8 mouse cellular contexts compared by ENCODE assay signal in the genomic region with DNA sequence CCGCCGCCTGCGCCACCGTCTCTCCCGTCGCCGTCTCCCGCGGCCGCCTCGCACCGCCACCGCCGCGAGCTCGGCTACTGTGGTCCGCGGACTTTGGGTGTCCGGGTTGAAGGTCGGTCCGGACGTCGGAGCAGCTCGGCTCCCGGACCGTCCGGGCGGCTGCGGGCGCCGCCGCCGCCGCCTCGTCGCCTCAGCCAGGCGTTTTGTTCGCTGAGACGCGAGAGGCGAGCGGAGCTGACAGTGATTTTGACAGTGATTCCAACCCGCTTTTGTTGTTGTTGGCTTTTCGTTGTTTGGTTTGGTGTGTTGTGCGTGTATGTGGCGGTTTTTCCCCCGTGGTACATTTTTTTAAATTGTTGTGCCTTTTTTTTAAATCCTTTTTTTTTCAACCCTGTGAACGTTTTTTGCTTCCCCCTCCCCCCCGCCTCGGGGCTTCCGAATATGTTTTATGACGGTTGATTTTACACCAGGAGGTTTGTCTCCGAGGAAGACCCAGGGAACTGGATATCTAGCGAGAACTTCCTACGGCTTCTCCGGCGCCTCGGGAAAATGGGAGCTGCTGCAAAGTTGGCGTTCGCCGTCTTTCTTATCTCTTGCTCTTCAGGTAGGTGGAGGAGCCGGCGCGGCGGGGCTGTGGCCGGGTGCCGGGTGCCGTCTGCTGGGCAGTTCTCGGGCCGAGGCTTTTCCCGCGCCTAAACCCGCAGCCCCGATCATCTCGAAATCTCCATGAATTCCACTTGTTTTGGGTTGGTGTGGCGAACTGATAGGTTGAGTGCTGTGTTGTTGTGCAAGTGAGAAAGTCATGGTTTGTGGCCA. TPM values are rescaled to one million over a fixed set of nuclear protein-coding genes. Genes with fewer than 3 reads are reported as not detected.
DNase-seq lines count a peak whose midpoint lies in the region; ATAC-seq and TF ChIP-seq lines count a peak whose summit lies in the region.

No protein-coding gene starts in this region.

- no peaks in the 10 kb centered on the region for H3K36me3 ChIP-seq in embryonic facial prominence, embryonic 13.5 days
- no peaks in the 10 kb centered on the region for H3K36me3 ChIP-seq in heart, embryonic 11.5 days (ENCODE audit: control insufficient read depth, insufficient read depth, low read length)
- no peaks in the 10 kb centered on the region for H3K36me3 ChIP-seq in kidney, embryonic 15.5 days
- no peaks in the 10 kb centered on the region for H3K36me3 ChIP-seq in liver, embryonic 13.5 days
- H3K36me3 ChIP-seq in neural tube, embryonic 11.5 days (ENCODE audit: control insufficient read depth, insufficient read depth, low read length) = no peaks in the 10 kb centered on the region
- no peaks in the 10 kb centered on the region for H3K36me3 ChIP-seq in testis, adult 2 months (ENCODE audit: control insufficient read depth, insufficient read depth, low read length)

- peak overlapping the region; percentile 74 for H3K4me2 ChIP-seq in embryonic facial prominence, embryonic 13.5 days
- H3K4me2 ChIP-seq in heart, embryonic 11.5 days = peak overlapping the region; percentile 63
- H3K4me2 ChIP-seq in kidney, embryonic 15.5 days = peak overlapping the region; percentile 78
- H3K4me2 ChIP-seq in liver, embryonic 13.5 days = peak overlapping the region; percentile 86
- peak overlapping the region; percentile 65 for H3K4me2 ChIP-seq in neural tube, embryonic 11.5 days (ENCODE audit: low read depth)

- H3K4me3 ChIP-seq in embryonic facial prominence, embryonic 13.5 days = peak overlapping the region; percentile 84
- peak overlapping the region; percentile 84 for H3K4me3 ChIP-seq in heart, embryonic 11.5 days (ENCODE audit: low read depth, low read length)
- peak overlapping the region; percentile 90 for H3K4me3 ChIP-seq in kidney, embryonic 15.5 days (replicated peaks)
- peak overlapping the region; percentile 73 for H3K4me3 ChIP-seq in liver, embryonic 13.5 days (replicated peaks)
- H3K4me3 ChIP-seq in neural tube, embryonic 11.5 days (ENCODE audit: low read depth, low read length) = peak overlapping the region; percentile 84
- H3K4me3 ChIP-seq in testis, adult 2 months (ENCODE audit: control insufficient read depth, low read depth, low read length) = peak overlapping the region; percentile 99

- TF ChIP-seq CTCF in testis, adult 2 months (IDR thresholded peaks at IDR 0.05; ENCODE audit: control insufficient read depth, insufficient read depth, insufficient replicate concordance, low read depth, low read length) = no peak

- H3K9ac ChIP-seq in embryonic facial prominence, embryonic 13.5 days = peak overlapping the region; percentile 95
- H3K9ac ChIP-seq in heart, embryonic 11.5 days (ENCODE audit: low read depth, low read length) = peak overlapping the region; percentile 93
- peak overlapping the region; percentile 88 for H3K9ac ChIP-seq in kidney, embryonic 15.5 days
- peak overlapping the region; percentile 72 for H3K9ac ChIP-seq in liver, embryonic 13.5 days
- H3K9ac ChIP-seq in neural tube, embryonic 11.5 days (ENCODE audit: low read length) = peak overlapping the region; percentile 94

- peak; percentile 49 to 51 for DNase-seq in B cell, adult 2 months
- peak; percentile 4 to 12 for DNase-seq in adrenal gland, postnatal 4 days (ENCODE audit: low spot score in 2 of 2)
- peak; percentile 40 for DNase-seq in liver, embryonic 13.5 days
- peak; percentile 59 for DNase-seq in neural tube, embryonic 11.5 days (ENCODE audit: low spot score)

- H3K27me3 ChIP-seq in embryonic facial prominence, embryonic 13.5 days = no peaks in the 10 kb centered on the region
- no peaks in the 10 kb centered on the region for H3K27me3 ChIP-seq in heart, embryonic 11.5 days (ENCODE audit: control insufficient read depth, insufficient read depth, low read length)
- no peaks in the 10 kb centered on the region for H3K27me3 ChIP-seq in kidney, embryonic 15.5 days
- H3K27me3 ChIP-seq in liver, embryonic 13.5 days = peaks cover 52% of the 10 kb centered on the region
- H3K27me3 ChIP-seq in neural tube, embryonic 11.5 days (ENCODE audit: control insufficient read depth, insufficient read depth, low read length) = no peaks in the 10 kb centered on the region
- H3K27me3 ChIP-seq in testis, adult 2 months (ENCODE audit: control insufficient read depth, insufficient read depth, low read length) = no peaks in the 10 kb centered on the region

- no peaks in the 10 kb centered on the region for H3K9me3 ChIP-seq in embryonic facial prominence, embryonic 13.5 days
- no peaks in the 10 kb centered on the region for H3K9me3 ChIP-seq in heart, embryonic 11.5 days (replicated peaks; ENCODE audit: control insufficient read depth, low read length)
- no peaks in the 10 kb centered on the region for H3K9me3 ChIP-seq in kidney, embryonic 15.5 days (replicated peaks)
- H3K9me3 ChIP-seq in liver, embryonic 13.5 days (replicated peaks) = no peaks in the 10 kb centered on the region
- no peaks in the 10 kb centered on the region for H3K9me3 ChIP-seq in neural tube, embryonic 11.5 days (ENCODE audit: control insufficient read depth, low read length)

- peaks cover 12% of the 10 kb centered on the region for H3K4me1 ChIP-seq in embryonic facial prominence, embryonic 13.5 days
- peaks cover 8% of the 10 kb centered on the region for H3K4me1 ChIP-seq in heart, embryonic 11.5 days (ENCODE audit: control insufficient read depth, insufficient read depth, low read length)
- H3K4me1 ChIP-seq in kidney, embryonic 15.5 days = peaks cover 14% of the 10 kb centered on the region
- peaks cover 12% of the 10 kb centered on the region for H3K4me1 ChIP-seq in liver, embryonic 13.5 days (replicated peaks)
- no peaks in the 10 kb centered on the region for H3K4me1 ChIP-seq in neural tube, embryonic 11.5 days (ENCODE audit: control insufficient read depth, insufficient read depth, low read length)
- H3K4me1 ChIP-seq in testis, adult 2 months (ENCODE audit: control insufficient read depth, insufficient read depth, low read length) = no peaks in the 10 kb centered on the region

- no peak; the same call in 1 of the 2 replicates for ATAC-seq in embryonic facial prominence, embryonic 13.5 days (ENCODE audit: insufficient number of reproducible peaks, insufficient read depth, low FRiP score, low TSS enrichment, low read depth)
- no peak; the same call in 1 of the 2 replicates for ATAC-seq in heart, embryonic 11.5 days (replicated peaks; ENCODE audit: insufficient number of reproducible peaks, low FRiP score, low TSS enrichment)
- ATAC-seq in kidney, embryonic 15.5 days (replicated peaks; ENCODE audit: low FRiP score) = peak; percentile 10; the same call in 1 of the 2 replicates
- ATAC-seq in liver, embryonic 13.5 days (ENCODE audit: low read depth) = peak; percentile 56
- no peak for ATAC-seq in neural tube, embryonic 11.5 days (ENCODE audit: insufficient read depth, low FRiP score, low TSS enrichment)

- peak overlapping the region; percentile 96 for H3K27ac ChIP-seq in embryonic facial prominence, embryonic 13.5 days
- peak overlapping the region; percentile 95 for H3K27ac ChIP-seq in heart, embryonic 11.5 days (ENCODE audit: low read depth, low read length)
- peak overlapping the region; percentile 97 for H3K27ac ChIP-seq in kidney, embryonic 15.5 days
- peak overlapping the region; percentile 66 for H3K27ac ChIP-seq in liver, embryonic 13.5 days
- peak overlapping the region; percentile 95 for H3K27ac ChIP-seq in neural tube, embryonic 11.5 days (ENCODE audit: low read depth, low read length)
- peak overlapping the region; percentile 91 for H3K27ac ChIP-seq in testis, adult 2 months (ENCODE audit: control insufficient read depth, insufficient read depth, low read depth, low read length)

- WGBS in embryonic facial prominence, embryonic 13.5 days = under 1% methylated on average over 76 of the region's 76 CpGs
- WGBS in heart, embryonic 11.5 days (ENCODE audit: insufficient replicate concordance) = under 1% methylated on average over 63 of the region's 76 CpGs
- under 1% methylated on average over 76 of the region's 76 CpGs for WGBS in kidney, embryonic 15.5 days
- under 1% methylated on average over 72 of the region's 76 CpGs for WGBS in liver, embryonic 13.5 days (ENCODE audit: insufficient replicate concordance)
- WGBS in neural tube, embryonic 11.5 days = under 1% methylated on average over 62 of the region's 76 CpGs

- peak; percentile 3; the same call in 1 of the 2 replicates for TF ChIP-seq POLR2A in testis, adult 2 months (IDR thresholded peaks at IDR 0.05; ENCODE audit: control insufficient read depth, low read depth, low read length)

RNA-seq across cellular contexts. Expression of a gene that starts 0.5 kb away (rescaled TPM):
- 10 to 100 TPM; 24.7 to 25.3 TPM for total RNA-seq in adrenal gland, postnatal 4 days (2021)
- polyA plus RNA-seq in embryonic facial prominence, embryonic 13.5 days (2015; fragmentation: Nextera tagmentation; extraction: Ambion mirVana) = 15.0 and 16.3 TPM in 2 replicates
- 12.4 and 15.9 TPM in 2 replicates for polyA plus RNA-seq in heart, embryonic 11.5 days (2014; fragmentation: Nextera tagmentation; extraction: Ambion mirVana)
- polyA plus RNA-seq in kidney, embryonic 15.5 days (2015; fragmentation: Nextera tagmentation; extraction: Ambion mirVana) = 13.3 and 14.0 TPM in 2 replicates
- 2.2 and 2.9 TPM in 2 replicates for polyA plus RNA-seq in liver, embryonic 13.5 days (2015; fragmentation: Nextera tagmentation; extraction: Ambion mirVana)
- polyA plus RNA-seq in neural tube, embryonic 11.5 days (2014; fragmentation: Nextera tagmentation; extraction: Ambion mirVana) = 45.6 and 50.0 TPM in 2 replicates
- 3.3 and 4.2 TPM in 2 replicates for polyA plus RNA-seq in testis, adult 2 months (2012; rRNA removed)

Comparison
In these comparisons a context has a peak if more than half of its experiments do, and no peak if none do; other contexts are left out.
1. DNase-seq: peak in every context shown above with its lines; median percentile 59 in neural tube, embryonic 11.5 days; 50 in B cell, adult 2 months; 40 in liver, embryonic 13.5 days; 8 in adrenal gland, postnatal 4 days.
2. ATAC-seq: peak in kidney, embryonic 15.5 days (single experiment) and liver, embryonic 13.5 days (single experiment); none in embryonic facial prominence, embryonic 13.5 days (single experiment), heart, embryonic 11.5 days (single experiment) and neural tube, embryonic 11.5 days (single experiment).
3. Peak in every context shown above with its lines, with median percentiles within 50 percentile points of each other: H3K27ac ChIP-seq, H3K4me2 ChIP-seq, H3K4me3 ChIP-seq and H3K9ac ChIP-seq.